Comparison of ENCODE assay signal across 25 mouse cellular contexts in the genomic region with DNA sequence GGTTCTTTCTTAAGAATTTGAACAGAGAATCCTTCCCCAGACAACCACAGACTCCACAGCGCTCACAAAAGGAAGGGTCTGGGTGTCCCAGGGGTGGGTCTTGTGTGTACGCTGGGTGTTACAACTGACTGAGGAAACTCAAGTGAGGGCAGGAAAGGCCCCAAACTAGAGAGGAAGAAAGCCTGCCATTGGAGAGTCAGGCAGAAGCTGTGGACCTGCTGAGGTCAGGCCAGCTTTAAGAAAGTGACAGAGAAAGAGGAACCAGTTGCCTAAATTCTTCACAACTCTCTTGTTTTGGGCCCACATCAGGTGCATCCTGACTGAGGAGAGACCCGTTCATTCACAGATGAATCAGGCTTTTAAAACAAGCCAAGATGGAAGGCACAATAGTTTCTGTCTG. TPM values are rescaled to one million over a fixed set of nuclear protein-coding genes. Genes with fewer than 3 reads are reported as not detected.
DNase-seq lines count a peak whose midpoint lies in the region; ATAC-seq and TF ChIP-seq lines count a peak whose summit lies in the region.
"Had no signal": no experiment of that assay in that cellular context is flagged by ENCODE, and none has a peak within 500 bp of the region (broad histone marks: within the 10 kb centered on the region; RNA-seq: fewer than 3 reads in every experiment).

No protein-coding gene starts in this region.

- no peak overlapping the region for H3K4me3 ChIP-seq in bone marrow, adult 2 months (replicated peaks; ENCODE audit: control insufficient read depth, low read depth, low read length)
- H3K4me3 ChIP-seq in liver, adult 2 months (ENCODE audit: insufficient read depth, low read depth, low read length): no peak overlapping the region
- H3K4me3 ChIP-seq: embryonic facial prominence, embryonic 10.5 days; gastrocnemius, adult 2 months; heart, embryonic 13.5 days; limb, embryonic 13.5 days; lung, embryonic 15.5 days; midbrain, embryonic 13.5 days; neural tube, embryonic 13.5 days had no signal

- peak; percentile 75 for DNase-seq in A20 (ENCODE audit: low read depth, low spot score)
- DNase-seq in liver, adult 2 months (ENCODE audit: extremely low read depth, low read depth, low spot score): peak; percentile 5
- no peak for DNase-seq in left cerebral cortex, postnatal 36 days (ENCODE audit: low spot score in 2 of 2)
- DNase-seq in c-Kit-positive CD71-positive TER-119-positive erythroid progenitor cells, embryonic 14.5 days (ENCODE audit: low spot score): no peak
- DNase-seq in urinary bladder, postnatal 10 days (ENCODE audit: low spot score): no peak
- DNase-seq in heart, postnatal 4 days: no peak
- DNase-seq: cerebellum, adult 18-20 months; cerebellum, postnatal 25 days; gastrocnemius, adult 2 months; heart, postnatal 36 days; right cerebral cortex, postnatal 25 days; thymus, postnatal 4 days had no signal

- TF ChIP-seq POLR2A in bone marrow, adult 2 months (IDR thresholded peaks at IDR 0.05; ENCODE audit: borderline replicate concordance, control insufficient read depth, low read depth, low read length): no peak
- TF ChIP-seq POLR2A in liver, adult 2 months (IDR thresholded peaks at IDR 0.05; ENCODE audit: extremely low read depth, insufficient read depth, low read length): no peak

- H3K9ac ChIP-seq in liver, adult 2 months (ENCODE audit: low read depth, low read length): no peak overlapping the region
- H3K9ac ChIP-seq: heart, embryonic 13.5 days; limb, embryonic 13.5 days; lung, embryonic 15.5 days; midbrain, embryonic 13.5 days; neural tube, embryonic 13.5 days had no signal

- H3K27me3 ChIP-seq in liver, adult 2 months (ENCODE audit: control insufficient read depth, insufficient read depth, low read length): peaks cover 9% of the 10 kb centered on the region

- H3K79me2 ChIP-seq in liver, adult 2 months (ENCODE audit: control insufficient read depth, insufficient read depth, low read length): no peaks in the 10 kb centered on the region

- TF ChIP-seq CTCF in bone marrow, adult 2 months (IDR thresholded peaks at IDR 0.05; ENCODE audit: control insufficient read depth, insufficient read depth, low read length): no peak
- TF ChIP-seq CTCF in liver, adult 2 months (IDR thresholded peaks at IDR 0.05; ENCODE audit: low read depth, low read length): no peak

- H3K27ac ChIP-seq in bone marrow, adult 2 months (ENCODE audit: control insufficient read depth, insufficient read depth, low read depth, low read length, poor library complexity): peak overlapping the region; percentile 2; the same call in 1 of the 2 replicates
- no peak overlapping the region for H3K27ac ChIP-seq in liver, adult 2 months (replicated peaks; ENCODE audit: insufficient read depth, low read depth, low read length)
- H3K27ac ChIP-seq: embryonic facial prominence, embryonic 10.5 days; gastrocnemius, adult 2 months; heart, embryonic 13.5 days; limb, embryonic 13.5 days; lung, embryonic 15.5 days; midbrain, embryonic 13.5 days; neural tube, embryonic 13.5 days had no signal

- peak; percentile 67 for ATAC-seq in megakaryocyte, adult 5-6 weeks (ENCODE audit: poor library complexity, severe bottlenecking)
- ATAC-seq: activated CD4-positive, CD25-positive, alpha-beta regulatory T cell, adult 4 months; CD4-positive, CD25-positive, alpha-beta regulatory T cell, adult 4 months; hindbrain, embryonic 16.5 days; intestine, embryonic 16.5 days; midbrain, embryonic 13.5 days had no signal

- no peaks in the 10 kb centered on the region for H3K36me3 ChIP-seq in liver, adult 2 months (ENCODE audit: control insufficient read depth, insufficient read depth, low read length)
- H3K36me3 ChIP-seq: embryonic facial prominence, embryonic 10.5 days; G1E; heart, embryonic 13.5 days; limb, embryonic 13.5 days; lung, embryonic 15.5 days; midbrain, embryonic 13.5 days; neural tube, embryonic 13.5 days had no signal

- peaks cover 13% of the 10 kb centered on the region for H3K4me1 ChIP-seq in bone marrow, adult 2 months (ENCODE audit: control insufficient read depth, insufficient read depth, low read length)
- no peaks in the 10 kb centered on the region for H3K4me1 ChIP-seq in liver, adult 2 months (ENCODE audit: control insufficient read depth, insufficient read depth, low read length)

- 17% methylated on average over 3 of the region's 3 CpGs for WGBS in bone marrow, adult 2 months
- 83% methylated on average over 3 of the region's 3 CpGs for WGBS in liver, adult 2 months

- intact Hi-C loops in left cerebral cortex, postnatal 36 days (cut with DNase I): no loop called here

RNA-seq across cellular contexts. Expression of gene Phactr2, which starts 4.0 kb away (rescaled TPM):
- polyA plus RNA-seq in bone marrow, adult 2 months (2011; ENCODE audit: insufficient read depth, insufficient read length, low replicate concordance, missing spikeins): 7.5 and 12.8 TPM in 2 replicates
- total RNA-seq in liver, adult 2 months (2014; rRNA removed): 3.9 and 4.1 TPM in 2 replicates
- 1.1 and 1.2 TPM in 2 replicates for polyA plus RNA-seq in liver, adult 2 months (2012; rRNA removed)
- 31.2 and 40.1 TPM in 2 replicates for total RNA-seq in megakaryocyte, adult 5-6 weeks (2015)
- total RNA-seq in megakaryocyte, adult 5-6 weeks (2017): 30.1 and 40.2 TPM in 2 replicates
- total RNA-seq in left cerebral cortex, postnatal 36 days (2021): 10 to 100 TPM; 21.5 to 31.1 TPM
- 10 to 100 TPM; 78.3 to 79.5 TPM for total RNA-seq in heart, postnatal 4 days (2021)
- polyA plus RNA-seq: G1E had no signal

RNA-seq across cellular contexts. Expression of gene Fuca2, which starts 29.1 kb away (rescaled TPM):
- 31.0 and 44.9 TPM in 2 replicates for polyA plus RNA-seq in bone marrow, adult 2 months (2011; ENCODE audit: insufficient read depth, insufficient read length, low replicate concordance, missing spikeins)
- total RNA-seq in liver, adult 2 months (2014; rRNA removed): 8.0 and 11.1 TPM in 2 replicates
- 4.0 TPM in 2 replicates for polyA plus RNA-seq in liver, adult 2 months (2012; rRNA removed)
- 181 and 184 TPM in 2 replicates for total RNA-seq in megakaryocyte, adult 5-6 weeks (2015)
- total RNA-seq in megakaryocyte, adult 5-6 weeks (2017): 95.8 and 116 TPM in 2 replicates
- total RNA-seq in left cerebral cortex, postnatal 36 days (2021): 10 to 100 TPM; 43.8 to 44.2 TPM
- 100 to 1,000 TPM; 261 to 315 TPM for total RNA-seq in heart, postnatal 4 days (2021)
- polyA plus RNA-seq: G1E had no signal

Comparison
In these comparisons a context has a peak if more than half of its experiments do, and no peak if none do; other contexts are left out.
1. DNase-seq: peak in A20 (single experiment) and liver, adult 2 months (single experiment); none in left cerebral cortex, postnatal 36 days (0 of 2), c-Kit-positive CD71-positive TER-119-positive erythroid progenitor cells, embryonic 14.5 days (single experiment), urinary bladder, postnatal 10 days (single experiment) and heart, postnatal 4 days (single experiment).